Mouse (Mus musculus) olfactory bulb, adult 2 months (tissue): Measurements from ENCODE around the gene Tjp1. TPM values are rescaled to one million over a fixed set of nuclear protein-coding genes. Genes with fewer than 3 reads are reported as not detected.

Experiments
- H3K27ac ChIP-seq: fragments of 200-500 bp; 2 replicates; pipeline ENCODE4 v1.5.1; 2012; ENCODE audit warnings: low read depth, low read length; ENCODE audit not compliant: insufficient read depth
- H3K4me1 ChIP-seq: fragments of 200-500 bp; 2 replicates; pipeline ENCODE4 v1.6.1; 2012; ENCODE audit warnings: low read length; ENCODE audit not compliant: control insufficient read depth, insufficient read depth
- H3K4me3 ChIP-seq: fragments of 200-500 bp; 2 replicates; pipeline ENCODE4 v1.5.1; 2012; ENCODE audit warnings: mild to moderate bottlenecking, low read depth, low read length, moderate library complexity; ENCODE audit not compliant: insufficient read depth
- CTCF ChIP-seq: fragments of 200-500 bp; IDR thresholded peaks from 2 replicates; pipeline ENCODE4 v1.5.1; 2012; ENCODE audit warnings: low read depth, mild to moderate bottlenecking, low read length, moderate library complexity; ENCODE audit not compliant: insufficient read depth
- POLR2A ChIP-seq: fragments of 200-500 bp; IDR thresholded peaks from 2 replicates; pipeline ENCODE4 v1.6.1; 2012; ENCODE audit warnings: mild to moderate bottlenecking, low read depth, low read length, moderate library complexity; ENCODE audit not compliant: insufficient read depth
- WGBS: fragments of 180-500 bp; shearing (Covaris S2); methylation state at CpG from one replicate; pipeline ENCODE4 v1.1.7; 2018; 5-methylcytosine and 5-hydroxymethylcytosine counted together
- polyA plus RNA-seq: library from polyadenylated mRNA; stranded (reverse); fragments of >200 nt; gene quantifications from 2 replicates; pipeline ENCODE4 v1.2.4, GENCODE M21; 2012; ENCODE audit warnings: low replicate concordance; ENCODE audit not compliant: missing spikeins, insufficient read depth, insufficient read length

Tjp1 gene
- polyA plus RNA-seq, 1 experiment: not detected

DNA sequence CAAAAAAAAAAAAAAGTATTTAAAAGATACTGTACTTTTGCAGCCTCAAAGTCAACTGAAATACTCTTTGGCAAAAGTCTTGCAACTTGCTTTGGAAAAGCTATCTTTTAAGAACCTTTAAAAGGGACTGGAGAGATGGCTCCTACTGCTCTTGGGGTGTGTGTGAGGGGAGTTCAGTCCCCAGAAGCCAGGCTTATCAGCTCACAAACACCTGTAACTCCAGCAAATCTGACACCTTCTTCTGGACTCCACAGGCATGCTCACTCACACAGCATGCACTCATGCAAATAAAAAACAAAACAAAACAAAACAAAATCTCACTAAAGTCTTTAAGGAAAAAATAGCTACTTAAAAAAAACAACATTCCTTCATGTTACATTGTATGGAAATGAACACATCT is 179.0 kb downstream of the Tjp1 start:
- Histone ChIP-seq H3K4me3 (no peak overlapping the region), H3K4me1 (no peaks in the 10 kb centered on the region), H3K27ac (no peak overlapping the region)
- TF ChIP-seq POLR2A (no peak), CTCF (no peak)

GRCm38 (mm10) chr7:65345314-65345713 is 182.3 kb downstream of the Tjp1 start:
- Histone ChIP-seq H3K27ac (no peak overlapping the region), H3K4me1 (no peaks in the 10 kb centered on the region), H3K4me3 (no peak overlapping the region)
- 72% methylated on average over 3 of the region's 3 CpGs for WGBS
- TF ChIP-seq CTCF: no peak

DNA sequence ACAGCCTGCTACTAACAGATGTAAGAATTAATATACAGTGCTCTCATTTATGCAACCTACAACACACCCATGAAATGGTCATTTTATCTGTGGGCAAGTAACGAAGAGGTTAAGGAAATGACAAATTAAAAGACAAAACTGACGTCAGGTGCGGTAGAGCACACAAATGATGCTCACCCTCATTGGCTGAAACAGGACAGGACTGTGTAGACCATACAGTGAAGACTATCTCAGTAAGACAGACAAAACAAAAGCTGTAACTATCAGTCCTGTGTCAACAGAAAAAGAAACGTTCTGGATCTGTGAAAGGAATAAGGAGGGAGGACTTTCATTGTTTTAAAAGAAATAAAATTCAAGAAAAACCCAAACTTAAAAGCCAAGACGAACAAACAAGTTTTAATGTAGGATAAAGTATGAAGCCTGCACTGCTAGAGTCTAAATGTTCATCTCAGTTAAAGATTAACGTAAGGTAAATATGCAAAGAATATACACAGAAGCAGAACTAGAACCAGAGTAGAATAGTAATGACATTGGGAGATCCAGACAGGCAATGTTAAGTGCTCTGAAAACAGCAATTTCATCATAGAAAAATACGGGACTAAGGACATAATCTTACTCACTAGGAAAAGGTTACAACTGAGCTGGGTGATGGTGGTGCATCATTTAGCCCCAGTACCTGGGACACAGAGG is 189.9 kb downstream of the Tjp1 start:
- no peak for TF ChIP-seq CTCF
- no peak for TF ChIP-seq POLR2A
- Histone ChIP-seq H3K4me1 (no peaks in the 10 kb centered on the region), H3K4me3 (no peak overlapping the region), H3K27ac (no peak overlapping the region)
- WGBS: 81% methylated on average over 7 of the region's 7 CpGs

DNA sequence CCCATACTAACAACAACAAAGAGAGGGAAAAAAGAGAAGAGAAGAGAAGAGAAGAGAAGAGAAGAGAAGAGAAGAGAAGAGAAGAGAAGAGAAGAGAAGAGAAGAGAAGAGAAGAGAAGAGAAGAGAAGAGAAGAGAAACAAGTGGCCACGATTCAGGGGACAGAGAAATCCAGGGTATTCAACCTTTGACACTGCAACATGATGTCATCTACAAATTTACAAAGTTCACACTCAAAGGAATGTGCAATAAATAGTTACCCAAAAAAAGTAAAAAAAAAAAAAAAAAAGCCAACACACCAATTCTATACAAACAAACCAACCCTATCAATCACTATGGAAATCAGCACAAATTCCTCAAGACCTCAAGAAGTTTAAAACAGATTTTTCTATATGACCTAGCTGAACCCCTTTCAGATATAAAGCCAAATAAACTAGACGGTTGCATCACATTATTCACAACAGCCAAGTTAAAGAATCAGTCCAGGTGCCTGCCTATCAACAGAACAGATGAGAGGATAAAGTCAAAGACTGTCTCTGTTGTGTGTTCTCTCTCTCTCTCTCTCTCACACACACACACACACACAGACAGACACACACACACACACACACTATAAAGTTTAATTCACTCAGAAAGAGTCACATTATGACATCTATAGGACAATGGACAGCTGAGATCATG is 194.4 kb downstream of the Tjp1 start:
- Histone ChIP-seq H3K4me1 (no peaks in the 10 kb centered on the region), H3K27ac (no peak overlapping the region), H3K4me3 (no peak overlapping the region)
- TF ChIP-seq CTCF: no peak
- 75% methylated on average over 2 of the region's 2 CpGs for WGBS

GRCm38 (mm10) chr7:65319047-65319725 is 208.4 kb downstream of the Tjp1 start:
- WGBS: 71% methylated on average over 5 of the region's 5 CpGs
- TF ChIP-seq POLR2A: no peak
- TF ChIP-seq CTCF: no peak
- H3K4me1 ChIP-seq: no peaks in the 10 kb centered on the region
- H3K27ac ChIP-seq: no peak overlapping the region
- H3K4me3 ChIP-seq: no peak overlapping the region

DNA sequence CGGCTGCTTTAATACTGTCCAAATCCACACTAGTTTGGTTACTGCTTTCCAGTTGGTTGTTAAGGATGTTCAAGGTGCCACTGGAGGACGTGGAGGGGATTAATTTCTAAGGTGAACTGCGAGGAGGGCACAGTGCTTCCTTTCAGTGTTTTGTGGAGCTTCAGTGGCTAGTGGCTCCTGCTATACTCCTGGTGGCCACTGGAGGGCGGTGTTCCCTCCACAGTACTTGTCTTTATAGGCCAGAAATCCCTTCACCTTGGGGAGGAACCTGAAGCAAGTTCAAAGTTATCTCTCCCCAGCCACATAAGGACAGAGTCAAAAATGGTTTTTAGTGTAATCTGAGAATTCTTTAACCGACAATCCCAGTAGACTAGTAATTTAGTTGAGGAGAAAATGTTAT is 210.2 kb downstream of the Tjp1 start:
- WGBS: 32% methylated on average over 5 of the region's 5 CpGs
- no peak overlapping the region for H3K27ac ChIP-seq
- H3K4me3 ChIP-seq: no peak overlapping the region
- peak; percentile 57; the same call in 1 of the 2 replicates for TF ChIP-seq CTCF
- TF ChIP-seq POLR2A: no peak
- no peaks in the 10 kb centered on the region for H3K4me1 ChIP-seq

DNA sequence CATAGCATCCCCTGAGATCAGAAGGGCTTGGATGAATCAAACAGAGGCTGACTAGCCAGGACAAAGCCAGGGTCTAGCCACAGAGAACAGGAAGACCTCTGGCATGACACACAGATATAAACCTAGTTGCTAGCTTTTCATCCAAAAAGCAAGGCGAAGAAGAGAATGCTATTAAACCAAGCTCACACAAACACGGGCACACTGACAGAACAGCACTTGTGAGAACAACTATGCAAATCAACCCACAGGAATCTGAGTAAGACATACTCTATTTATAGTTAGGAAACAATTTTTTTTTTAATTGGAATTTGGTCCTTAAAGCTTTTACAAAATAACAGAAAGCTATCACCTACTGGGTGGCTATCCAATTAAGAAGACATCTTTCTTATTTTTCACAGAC is 212.4 kb downstream of the Tjp1 start:
- Histone ChIP-seq H3K4me3 (no peak overlapping the region), H3K4me1 (no peaks in the 10 kb centered on the region), H3K27ac (no peak overlapping the region)
- 55% methylated on average over 2 of the region's 2 CpGs for WGBS
- TF ChIP-seq POLR2A: no peak
- no peak for TF ChIP-seq CTCF

DNA sequence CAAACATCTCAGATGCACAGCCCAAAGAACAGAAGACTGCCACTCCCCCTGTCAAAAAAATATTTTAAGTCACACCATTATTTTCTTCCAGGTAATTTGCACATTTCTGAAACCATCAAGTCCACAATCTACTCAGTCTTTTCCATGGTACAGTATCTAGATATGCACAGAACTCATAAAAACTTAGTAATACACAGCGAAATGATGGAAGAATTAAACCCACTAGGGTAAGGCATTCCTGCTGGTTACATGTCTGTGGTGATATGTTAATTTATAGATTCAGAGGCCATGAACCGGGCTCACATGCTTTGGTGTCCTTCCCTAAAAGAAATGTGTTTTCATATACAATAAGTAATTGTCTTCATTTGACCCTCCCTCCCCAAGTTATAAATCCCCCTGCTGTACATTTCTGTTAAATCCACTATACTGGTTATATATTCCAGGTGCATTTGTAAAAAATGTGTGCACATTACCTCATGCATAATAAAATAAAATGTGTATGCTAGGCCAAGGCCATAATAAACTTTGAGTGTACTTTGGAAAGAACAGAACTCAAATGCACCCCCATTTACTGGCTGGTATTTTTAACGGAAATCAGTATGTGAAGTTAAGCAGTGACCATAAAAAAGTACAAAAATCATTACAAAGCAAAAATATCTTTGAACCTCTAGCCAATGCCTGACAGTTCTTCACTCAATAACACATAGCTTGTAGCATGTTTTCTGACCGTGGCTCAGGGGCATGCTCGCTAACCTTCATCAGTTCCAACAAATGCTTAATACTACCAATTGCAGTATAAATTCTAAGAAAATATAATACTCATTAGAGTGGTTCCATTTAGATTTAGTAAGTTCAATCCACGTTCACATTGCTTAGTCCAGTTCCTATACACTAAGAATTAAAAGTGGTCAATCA is 230.6 kb downstream of the Tjp1 start:
- Histone ChIP-seq H3K27ac (no peak overlapping the region), H3K4me1 (no peaks in the 10 kb centered on the region), H3K4me3 (no peak overlapping the region)
- TF ChIP-seq CTCF: no peak
- TF ChIP-seq POLR2A: no peak
- 92% methylated on average over 6 of the region's 6 CpGs for WGBS
